Mouse (Mus musculus) adrenal gland, adult 8-10 months (tissue): ENCODE measurements around the gene Wnt9a. TPM values are rescaled to one million over a fixed set of nuclear protein-coding genes. Genes with fewer than 3 reads are reported as not detected.
"Not testable (repeated sequence)": the region's sequence is repeated elsewhere in the genome, so short reads cannot be mapped to it uniquely, and the experiment has no call there.

Experiments used
- DNase-seq: peaks from one replicate; pipeline ENCODE4 v3.0.0; 2022
- total RNA-seq, 4 experiments: library from RNA; stranded (reverse); gene quantifications; 2 replicates each; pipeline ENCODE4 v1.2.4; 2022

Gene Wnt9a
- total RNA-seq, 4 experiments from 2014 or later = 1.2 to 1.5 (median 1.5) TPM

GRCm38 (mm10) chr11:59335942-59336341 is 29.2 kb downstream of the Wnt9a start:
- no peak for DNase-seq

GRCm38 (mm10) chr11:59336381-59336780 is 29.7 kb downstream of the Wnt9a start:
- DNase-seq = no peak

GRCm38 (mm10) chr11:59337955-59338735 is 31.4 kb downstream of the Wnt9a start:
- no peak for DNase-seq

- no peak for DNase-seq
Measured at GRCm38 (mm10) chr11:59338736-59339120, 32.0 kb downstream of the Wnt9a start.

- no peak for DNase-seq
Measured at GRCm38 (mm10) chr11:59342956-59343355, 36.2 kb downstream of the Wnt9a start.

GRCm38 (mm10) chr11:59346166-59346910 is 39.6 kb downstream of the Wnt9a start:
- DNase-seq = peak; percentile 8

- no peak for DNase-seq
Measured at GRCm38 (mm10) chr11:59350326-59350725, 43.6 kb downstream of the Wnt9a start.

- DNase-seq = no peak
Measured at GRCm38 (mm10) chr11:59354793-59355192, 48.1 kb downstream of the Wnt9a start.

- DNase-seq = no peak
Measured at GRCm38 (mm10) chr11:59356874-59357289, 50.2 kb downstream of the Wnt9a start.

- DNase-seq = no peak
Measured at GRCm38 (mm10) chr11:59361291-59361690, 54.6 kb downstream of the Wnt9a start.

GRCm38 (mm10) chr11:59364007-59364406 is 57.3 kb downstream of the Wnt9a start:
- DNase-seq = no peak

- no peak for DNase-seq
Measured at GRCm38 (mm10) chr11:59364417-59364816, 57.7 kb downstream of the Wnt9a start.

- no peak for DNase-seq
Measured at GRCm38 (mm10) chr11:59366031-59366430, 59.3 kb downstream of the Wnt9a start.

GRCm38 (mm10) chr11:59366633-59367032 is 59.9 kb downstream of the Wnt9a start:
- DNase-seq = no peak

- not testable (repeated sequence) for DNase-seq
Measured at GRCm38 (mm10) chr11:59367955-59368354, 61.2 kb downstream of the Wnt9a start.

- no peak for DNase-seq
Measured at GRCm38 (mm10) chr11:59369848-59370247, 63.1 kb downstream of the Wnt9a start.

- DNase-seq = no peak
Measured at GRCm38 (mm10) chr11:59375475-59375874, 68.7 kb downstream of the Wnt9a start, which contains the start of gene Prss38. Gene Prss38 (minus strand): TSS chr11:59375657.

GRCm38 (mm10) chr11:59377999-59378398 is 71.3 kb downstream of the Wnt9a start:
- no peak for DNase-seq

- DNase-seq = no peak
Measured at GRCm38 (mm10) chr11:59379547-59379946, 72.8 kb downstream of the Wnt9a start.
